Mouse (Mus musculus) activated CD4-positive, CD25-positive, alpha-beta regulatory T cell, adult 4 months (primary cell): ENCODE data around the gene Fam189a2. TPM values are rescaled to one million over a fixed set of nuclear protein-coding genes. Genes with fewer than 3 reads are reported as not detected.

Source experiments
- ATAC-seq: one replicate; pipeline ENCODE4 v1.8.0; 2017
- polyA plus RNA-seq, 2 experiments: library from polyadenylated mRNA; unstranded; fragments of 100-300 nt; shearing (Covaris generic); gene quantifications; one replicate each; pipeline ENCODE4 v1.2.1; 2017

Gene Fam189a2
- polyA plus RNA-seq, 2 experiments from 2014 or later = not detected

- no peak for ATAC-seq
Measured at GRCm38 (mm10) chr19:23971391-23971790, 59.4 kb downstream of the Fam189a2 start.

- ATAC-seq = no peak
Measured at GRCm38 (mm10) chr19:23970374-23970773, 60.4 kb downstream of the Fam189a2 start.

GRCm38 (mm10) chr19:23968862-23969225 lies 62.0 kb downstream of the Fam189a2 start:
- no peak for ATAC-seq

GRCm38 (mm10) chr19:23968125-23968861 lies 62.5 kb downstream of the Fam189a2 start:
- ATAC-seq = no peak

GRCm38 (mm10) chr19:23967156-23967555 lies 63.7 kb downstream of the Fam189a2 start:
- no peak for ATAC-seq

- ATAC-seq = no peak
Measured at GRCm38 (mm10) chr19:23966376-23966775, 64.4 kb downstream of the Fam189a2 start.

- ATAC-seq = no peak
Measured at GRCm38 (mm10) chr19:23964401-23964910, 66.4 kb downstream of the Fam189a2 start.

- no peak for ATAC-seq
Measured at GRCm38 (mm10) chr19:23961516-23961915, 69.3 kb downstream of the Fam189a2 start.

GRCm38 (mm10) chr19:23960831-23961447 lies 69.9 kb downstream of the Fam189a2 start:
- ATAC-seq = no peak

- no peak for ATAC-seq
Measured at GRCm38 (mm10) chr19:23960275-23960674, 70.5 kb downstream of the Fam189a2 start.

GRCm38 (mm10) chr19:23959870-23960269 lies 70.9 kb downstream of the Fam189a2 start:
- ATAC-seq = no peak

GRCm38 (mm10) chr19:23958925-23959324 lies 71.9 kb downstream of the Fam189a2 start:
- no peak for ATAC-seq

GRCm38 (mm10) chr19:23957563-23957962 lies 73.3 kb downstream of the Fam189a2 start:
- no peak for ATAC-seq

GRCm38 (mm10) chr19:23956299-23956975 lies 74.4 kb downstream of the Fam189a2 start:
- ATAC-seq = no peak

- no peak for ATAC-seq
Measured at GRCm38 (mm10) chr19:23955461-23955860, 75.4 kb downstream of the Fam189a2 start.

GRCm38 (mm10) chr19:23948301-23949000 lies 82.4 kb downstream of the Fam189a2 start:
- no peak for ATAC-seq

- ATAC-seq = no peak
Measured at GRCm38 (mm10) chr19:23947871-23948270, 82.9 kb downstream of the Fam189a2 start.

GRCm38 (mm10) chr19:23946751-23947150 lies 84.1 kb downstream of the Fam189a2 start:
- no peak for ATAC-seq

GRCm38 (mm10) chr19:23946026-23946685 lies 84.7 kb downstream of the Fam189a2 start:
- ATAC-seq = no peak

GRCm38 (mm10) chr19:23942886-23943285 lies 87.9 kb downstream of the Fam189a2 start:
- ATAC-seq = no peak

- ATAC-seq = no peak
Measured at GRCm38 (mm10) chr19:23941422-23941949, 89.3 kb downstream of the Fam189a2 start.

- no peak for ATAC-seq
Measured at GRCm38 (mm10) chr19:23930826-23931225, 100.0 kb downstream of the Fam189a2 start.
